Comparison of ENCODE assay signal across 8 mouse cellular contexts in genomic region chr11:118401760-118402280, GRCm38 (mm10). TPM values are rescaled to one million over a fixed set of nuclear protein-coding genes. Genes with fewer than 3 reads are reported as not detected.
DNase-seq lines count a peak whose midpoint lies in the region; ATAC-seq and TF ChIP-seq lines count a peak whose summit lies in the region.

Gene Lgals3bp, minus strand, starts transcription at chr11:118402092.

- H3K4me2 ChIP-seq in embryonic facial prominence, embryonic 14.5 days (ENCODE audit: low read depth, low read length): 0 out of 2 replicates have a peak within 1 kb of the TSS, but pooled peaks have one; percentile 12
- H3K4me2 ChIP-seq in heart, postnatal 0 days (ENCODE audit: low read depth, low read length): peak within 1 kb of the TSS; percentile 56
- peak within 1 kb of the TSS; percentile 58 for H3K4me2 ChIP-seq in liver, embryonic 13.5 days

- H3K4me1 ChIP-seq in embryonic facial prominence, embryonic 14.5 days (ENCODE audit: control insufficient read depth, insufficient read depth, low read length): peaks cover 16% of the 10 kb centered on the region; the same call in 1 of the 2 replicates
- H3K4me1 ChIP-seq in heart, postnatal 0 days (ENCODE audit: control insufficient read depth, insufficient read depth): peaks cover 28% of the 10 kb centered on the region
- peaks cover 36% of the 10 kb centered on the region for H3K4me1 ChIP-seq in liver, embryonic 13.5 days (replicated peaks)

- ATAC-seq in embryonic facial prominence, embryonic 14.5 days (ENCODE audit: low read depth): peak; percentile 72
- ATAC-seq in heart, postnatal 0 days (ENCODE audit: insufficient read depth, low read depth): peak; percentile 65
- peak; percentile 71 for ATAC-seq in liver, embryonic 13.5 days (ENCODE audit: low read depth)

- peak within 1 kb of the TSS; percentile 65 for H3K27ac ChIP-seq in embryonic facial prominence, embryonic 14.5 days (replicated peaks; ENCODE audit: low read depth, low read length)
- H3K27ac ChIP-seq in heart, postnatal 0 days (ENCODE audit: low read depth): peak within 1 kb of the TSS; percentile 88
- H3K27ac ChIP-seq in liver, embryonic 13.5 days: peak within 1 kb of the TSS; percentile 75

- peak; percentile 37 for TF ChIP-seq CTCF in heart, postnatal 0 days (IDR thresholded peaks at IDR 0.05; ENCODE audit: low read depth)

- peak; percentile 45 to 62 for DNase-seq in CD8-positive naive resting alpha-beta T cell, adult 2 months (ENCODE audit: low read depth in 2 of 2, low spot score in 2 of 2)
- peak; percentile 66 for DNase-seq in adrenal gland, adult 8-10 months
- peak; percentile 82 for DNase-seq in embryonic facial prominence, embryonic 14.5 days (ENCODE audit: low spot score)
- peak; percentile 82 for DNase-seq in heart, postnatal 0 days (ENCODE audit: low spot score)
- DNase-seq in kidney, postnatal 36 days: peak; percentile 77 to 85
- no peak for DNase-seq in liver, embryonic 13.5 days
- DNase-seq in retina, embryonic 14.5 days (ENCODE audit: low spot score): peak; percentile 13
- peak; percentile 42 for DNase-seq in urinary bladder, postnatal 25 days (ENCODE audit: low spot score)

- peak within 1 kb of the TSS; percentile 30; the same call in 1 of the 2 replicates for H3K9ac ChIP-seq in embryonic facial prominence, embryonic 14.5 days (ENCODE audit: low read depth, low read length)
- H3K9ac ChIP-seq in heart, postnatal 0 days (replicated peaks; ENCODE audit: low read depth, low read length): peak within 1 kb of the TSS; percentile 45; the same call in 1 of the 2 replicates
- peak within 1 kb of the TSS; percentile 52 for H3K9ac ChIP-seq in liver, embryonic 13.5 days

- no peak for TF ChIP-seq EP300 in heart, postnatal 0 days (IDR thresholded peaks at IDR 0.05; ENCODE audit: low read depth)

- no peak within 1 kb of the TSS for H3K4me3 ChIP-seq in embryonic facial prominence, embryonic 14.5 days (ENCODE audit: low read depth, low read length)
- peak within 1 kb of the TSS; percentile 22 for H3K4me3 ChIP-seq in heart, postnatal 0 days (ENCODE audit: low read depth, low read length)
- H3K4me3 ChIP-seq in liver, embryonic 13.5 days (replicated peaks): peak within 1 kb of the TSS; percentile 36

- H3K36me3 ChIP-seq in embryonic facial prominence, embryonic 14.5 days (ENCODE audit: control insufficient read depth, insufficient read depth, low read length): peaks cover 15% of the 10 kb centered on the region
- H3K36me3 ChIP-seq in heart, postnatal 0 days (replicated peaks; ENCODE audit: control insufficient read depth, insufficient read depth, low read length): peaks cover 12% of the 10 kb centered on the region
- H3K36me3 ChIP-seq in liver, embryonic 13.5 days: peaks cover 19% of the 10 kb centered on the region

- WGBS in embryonic facial prominence, embryonic 14.5 days: 39% methylated on average over 7 of the region's 7 CpGs
- 25% methylated on average over 7 of the region's 7 CpGs for WGBS in heart, postnatal 0 days
- 43% methylated on average over 7 of the region's 7 CpGs for WGBS in liver, embryonic 13.5 days (ENCODE audit: insufficient replicate concordance)

- H3K27me3 ChIP-seq in embryonic facial prominence, embryonic 14.5 days (replicated peaks; ENCODE audit: control insufficient read depth, insufficient read depth, low read length): no peaks in the 10 kb centered on the region
- no peaks in the 10 kb centered on the region for H3K27me3 ChIP-seq in heart, postnatal 0 days (ENCODE audit: control insufficient read depth, insufficient read depth, low read length)
- H3K27me3 ChIP-seq in liver, embryonic 13.5 days: no peaks in the 10 kb centered on the region

- H3K9me3 ChIP-seq in embryonic facial prominence, embryonic 14.5 days (ENCODE audit: control insufficient read depth, low read length): no peaks in the 10 kb centered on the region
- H3K9me3 ChIP-seq in heart, postnatal 0 days (replicated peaks; ENCODE audit: control insufficient read depth, low read length): no peaks in the 10 kb centered on the region
- no peaks in the 10 kb centered on the region for H3K9me3 ChIP-seq in liver, embryonic 13.5 days (replicated peaks)

RNA-seq across cellular contexts. Expression of gene Lgals3bp, which starts in this region (rescaled TPM):
- 100 to 1,000 TPM in 2 of 4 experiments, 10 to 100 TPM in 2; 88.8 to 112 (median 98.8) TPM for total RNA-seq in adrenal gland, adult 8-10 months (2022)
- polyA plus RNA-seq in embryonic facial prominence, embryonic 14.5 days (2014; fragmentation: Nextera tagmentation; extraction: Ambion mirVana): 11.8 and 14.2 TPM in 2 replicates
- 77.9 and 83.1 TPM in 2 replicates for total RNA-seq in heart, postnatal 0 days (2014; rRNA removed; ENCODE audit: low replicate concordance)
- 27.6 and 28.6 TPM in 2 replicates for polyA plus RNA-seq in heart, postnatal 0 days (2015; fragmentation: Nextera tagmentation; extraction: Ambion mirVana)
- polyA plus RNA-seq in liver, embryonic 13.5 days (2015; fragmentation: Nextera tagmentation; extraction: Ambion mirVana): 25.4 and 32.3 TPM in 2 replicates
